Comparison of ENCODE assay signal across 8 mouse cellular contexts in genomic region chr19:45591704-45592103, GRCm38 (mm10). TPM values are rescaled to one million over a fixed set of nuclear protein-coding genes. Genes with fewer than 3 reads are reported as not detected.
A peak's percentile ranks its signal among the peaks of the same experiment; 100 is the strongest.
DNase-seq lines count a peak whose midpoint lies in the region.

No protein-coding gene starts in this region.

- DNase-seq in adrenal gland, postnatal 10 days, result peak; percentile 70
- DNase-seq in adrenal gland, postnatal 4 days (ENCODE audit: low spot score in 2 of 2), result no peak
- DNase-seq in urinary bladder, postnatal 14 days (ENCODE audit: low spot score), result peak; percentile 83
- no peak for DNase-seq in urinary bladder, adult 2 months (ENCODE audit: low spot score)
- DNase-seq in lung, postnatal 10 days, result peak; percentile 87
- no peak for DNase-seq in embryo, embryonic 11 days
- no peak for DNase-seq in thymus, postnatal 36 days
- no peak for DNase-seq in frontal cortex, postnatal 25 days (ENCODE audit: low spot score in 2 of 2)

RNA-seq across cellular contexts. Expression of gene Gm17018, which starts 31.3 kb away (rescaled TPM):
- total RNA-seq in adrenal gland, postnatal 10 days (2021), result 10 to 100 TPM; 21.0 to 22.5 TPM
- total RNA-seq in adrenal gland, postnatal 4 days (2021), result 10 to 100 TPM; 25.6 to 30.7 TPM
- polyA plus RNA-seq in urinary bladder, adult 2 months (2012; rRNA removed), result 26.0 and 27.7 TPM in 2 replicates

RNA-seq across cellular contexts. Expression of gene Poll, which starts 31.4 kb away (rescaled TPM):
- total RNA-seq in adrenal gland, postnatal 10 days (2021), result 10 to 100 TPM in 1 of 2 experiments, 1 to 10 TPM in 1; 9.0 to 10.7 TPM
- 10 to 100 TPM; 11.5 to 12.3 TPM for total RNA-seq in adrenal gland, postnatal 4 days (2021)
- polyA plus RNA-seq in urinary bladder, adult 2 months (2012; rRNA removed), result 9.5 and 10.8 TPM in 2 replicates

Comparison
In these comparisons a context has a peak if more than half of its experiments do, and no peak if none do; other contexts are left out.
1. DNase-seq: peak in adrenal gland, postnatal 10 days (single experiment), urinary bladder, postnatal 14 days (single experiment) and lung, postnatal 10 days (single experiment); none in adrenal gland, postnatal 4 days (0 of 2), urinary bladder, adult 2 months (single experiment), embryo, embryonic 11 days (single experiment), thymus, postnatal 36 days (0 of 2) and frontal cortex, postnatal 25 days (0 of 2).